Mouse (Mus musculus) retina, adult 2 months (tissue): Measurements from ENCODE around the gene Cyth3.

ENCODE experiments used
- DNase-seq: peaks from one replicate; pipeline ENCODE4 v3.0.0-alpha.2; 2012; ENCODE audit warnings: low read depth, low spot score

Gene Cyth3

DNA sequence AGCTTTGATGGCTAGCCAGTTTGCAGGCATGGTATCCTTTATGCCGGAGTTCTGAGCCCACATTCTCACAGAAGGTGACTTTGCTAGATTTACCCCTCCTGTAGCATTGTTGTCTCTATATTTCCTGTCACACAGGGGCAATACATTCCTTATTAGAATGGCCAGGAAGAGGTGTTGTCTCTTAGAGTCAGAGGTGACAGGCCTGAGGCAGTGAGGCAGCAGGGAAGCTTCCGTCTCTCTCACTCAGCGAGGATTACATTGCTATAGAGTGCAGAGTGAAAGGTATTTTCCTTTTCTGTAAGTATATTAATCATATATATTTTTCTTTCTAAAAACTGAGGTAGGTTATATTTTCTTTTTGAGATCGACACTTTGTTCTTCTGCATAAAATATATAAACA lies 11.6 kb downstream of the Cyth3 start:
- no peak for DNase-seq

- DNase-seq = no peak
Measured at GRCm38 (mm10) chr5:143634550-143635112, 12.4 kb downstream of the Cyth3 start.

GRCm38 (mm10) chr5:143635358-143635757 lies 13.1 kb downstream of the Cyth3 start:
- DNase-seq = no peak

DNA sequence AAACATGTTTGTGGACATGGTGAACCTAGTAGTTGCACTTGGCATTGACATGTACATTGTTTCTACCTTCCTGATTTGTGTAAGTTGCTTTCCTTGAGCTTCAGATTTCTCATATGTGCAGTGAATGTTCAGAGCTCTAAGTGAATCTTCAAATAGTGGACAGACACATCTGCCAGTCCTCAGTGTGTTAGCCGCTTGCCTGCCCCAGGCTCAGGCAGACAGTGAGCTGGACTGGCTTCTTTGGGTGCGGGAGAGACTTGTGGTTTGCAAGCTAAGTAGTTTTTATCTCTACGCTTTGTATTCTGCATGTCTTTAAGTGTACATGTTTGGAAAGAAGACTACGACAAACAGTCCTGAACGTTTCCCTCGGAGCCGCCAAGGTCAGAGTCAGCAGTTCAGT lies 13.9 kb downstream of the Cyth3 start:
- DNase-seq = no peak

- no peak for DNase-seq
Measured at GRCm38 (mm10) chr5:143637832-143638420, 15.7 kb downstream of the Cyth3 start.

DNA sequence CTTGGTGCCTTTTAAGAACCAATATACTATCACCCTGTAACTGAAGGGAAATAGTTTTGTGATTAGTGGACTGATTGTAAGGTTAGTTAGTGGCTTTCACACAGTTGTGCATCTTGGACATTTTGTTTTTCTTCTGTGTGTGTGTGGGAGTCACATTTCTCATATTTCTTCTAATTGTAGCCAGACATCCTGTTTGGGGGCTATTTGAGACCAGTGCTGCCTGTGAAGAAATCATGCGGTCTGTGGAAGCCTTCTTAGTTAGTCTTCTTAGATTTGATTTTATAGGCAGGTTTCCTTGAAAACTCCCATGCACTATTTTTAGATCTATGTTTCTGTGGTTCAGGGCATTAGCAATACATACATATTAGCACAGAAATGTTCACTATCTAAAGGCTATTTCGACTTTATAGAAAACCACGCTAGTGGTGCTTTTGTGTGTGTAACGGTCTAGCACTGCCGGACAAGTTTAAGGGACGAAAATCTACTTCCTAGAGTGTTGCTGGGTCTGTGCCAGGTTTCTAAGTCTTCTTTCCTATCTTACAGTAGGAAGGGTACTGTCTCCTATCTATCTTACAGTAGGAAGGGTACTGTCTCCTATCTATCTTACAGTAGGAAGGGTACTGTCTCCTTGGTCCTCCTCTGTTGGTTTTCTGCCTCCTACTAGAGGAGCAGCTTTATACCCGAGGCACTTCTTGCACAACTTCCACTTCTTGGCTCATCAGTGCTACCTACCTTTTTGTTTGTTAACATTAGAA lies 16.4 kb downstream of the Cyth3 start:
- no peak for DNase-seq

DNA sequence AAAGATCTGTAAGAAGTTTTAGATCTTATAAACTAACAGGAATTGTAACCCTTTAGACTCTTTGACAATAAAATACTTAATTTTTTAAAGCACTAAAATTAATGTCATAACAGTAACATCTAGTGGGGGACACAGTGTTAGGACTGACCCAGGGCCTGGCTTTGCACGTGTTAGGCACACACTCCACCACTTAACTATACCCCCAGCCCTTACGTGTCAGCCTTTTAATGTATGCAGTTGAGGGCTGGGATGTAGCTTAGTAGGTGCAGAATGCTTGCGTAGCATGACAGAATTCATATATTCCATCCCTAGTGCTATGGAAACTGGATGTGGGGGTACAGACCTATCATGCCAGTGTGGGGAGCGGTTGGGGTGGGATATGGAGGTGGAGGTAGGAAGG lies 17.1 kb downstream of the Cyth3 start:
- DNase-seq = no peak

GRCm38 (mm10) chr5:143639810-143640209 lies 17.6 kb downstream of the Cyth3 start:
- no peak for DNase-seq

GRCm38 (mm10) chr5:143641503-143641902 lies 19.3 kb downstream of the Cyth3 start:
- DNase-seq = no peak

GRCm38 (mm10) chr5:143642262-143642831 lies 20.1 kb downstream of the Cyth3 start:
- DNase-seq = no peak

DNA sequence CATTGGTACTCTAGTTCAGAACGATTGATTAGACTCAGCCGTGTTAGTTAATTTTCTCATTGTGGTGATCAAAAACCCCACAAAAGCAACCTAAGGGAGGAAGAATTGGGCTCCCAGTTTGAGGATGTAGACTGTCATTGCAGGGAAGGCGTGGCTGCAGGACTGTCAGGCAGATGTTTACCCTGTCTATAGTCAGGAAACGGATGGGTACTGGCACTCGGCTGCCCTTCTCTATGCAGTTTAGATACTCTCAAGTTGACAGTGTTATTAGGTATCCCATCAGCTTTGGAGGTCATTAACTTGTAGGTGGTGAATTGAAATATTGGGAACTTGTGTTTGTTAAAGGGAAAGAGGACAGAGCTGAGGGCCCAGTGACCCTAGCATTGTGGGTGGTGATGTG lies 23.7 kb downstream of the Cyth3 start:
- DNase-seq = no peak

DNA sequence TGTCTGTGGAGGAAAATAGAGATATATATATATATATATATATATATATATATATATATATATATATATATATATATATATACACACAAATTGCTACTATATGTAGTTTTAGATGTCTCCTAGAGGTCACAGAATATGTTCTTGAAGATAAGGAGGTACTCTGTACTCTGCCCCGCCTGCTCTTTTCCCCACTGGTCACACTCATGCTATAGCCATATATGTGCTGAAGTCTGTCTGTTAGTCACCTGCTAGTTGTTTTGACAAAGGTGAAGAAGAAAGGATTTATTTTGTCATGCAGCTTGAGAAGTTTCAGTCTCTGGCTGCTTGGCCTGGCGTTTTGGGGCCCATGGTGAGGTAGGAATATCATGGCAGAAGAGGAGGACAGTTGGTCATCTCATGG lies 25.2 kb downstream of the Cyth3 start:
- no peak for DNase-seq

GRCm38 (mm10) chr5:143648058-143648457 lies 25.8 kb downstream of the Cyth3 start:
- DNase-seq = no peak

GRCm38 (mm10) chr5:143649168-143649567 lies 26.9 kb downstream of the Cyth3 start:
- DNase-seq = no peak

- DNase-seq = no peak
Measured at GRCm38 (mm10) chr5:143651855-143652631, 29.8 kb downstream of the Cyth3 start.

DNA sequence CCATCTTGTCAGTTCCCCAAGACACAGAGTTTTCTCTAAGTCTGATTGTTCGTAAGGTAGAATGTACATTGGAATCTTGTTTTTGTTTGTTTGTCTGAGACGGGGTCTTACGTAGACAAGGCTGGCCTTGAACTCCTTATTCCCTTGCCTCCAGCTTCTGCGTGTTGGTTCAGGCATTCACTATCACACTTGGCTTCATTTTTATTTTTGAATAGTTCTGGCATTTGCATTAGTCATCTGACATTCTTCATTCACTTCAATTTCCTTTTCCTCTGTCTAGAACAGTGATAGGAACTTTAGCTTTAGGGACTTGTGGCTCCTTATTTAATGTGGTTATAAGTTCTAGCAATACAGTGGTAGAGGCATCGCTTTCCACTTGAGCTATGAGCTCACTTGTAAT lies 31.2 kb downstream of the Cyth3 start:
- no peak for DNase-seq

DNA sequence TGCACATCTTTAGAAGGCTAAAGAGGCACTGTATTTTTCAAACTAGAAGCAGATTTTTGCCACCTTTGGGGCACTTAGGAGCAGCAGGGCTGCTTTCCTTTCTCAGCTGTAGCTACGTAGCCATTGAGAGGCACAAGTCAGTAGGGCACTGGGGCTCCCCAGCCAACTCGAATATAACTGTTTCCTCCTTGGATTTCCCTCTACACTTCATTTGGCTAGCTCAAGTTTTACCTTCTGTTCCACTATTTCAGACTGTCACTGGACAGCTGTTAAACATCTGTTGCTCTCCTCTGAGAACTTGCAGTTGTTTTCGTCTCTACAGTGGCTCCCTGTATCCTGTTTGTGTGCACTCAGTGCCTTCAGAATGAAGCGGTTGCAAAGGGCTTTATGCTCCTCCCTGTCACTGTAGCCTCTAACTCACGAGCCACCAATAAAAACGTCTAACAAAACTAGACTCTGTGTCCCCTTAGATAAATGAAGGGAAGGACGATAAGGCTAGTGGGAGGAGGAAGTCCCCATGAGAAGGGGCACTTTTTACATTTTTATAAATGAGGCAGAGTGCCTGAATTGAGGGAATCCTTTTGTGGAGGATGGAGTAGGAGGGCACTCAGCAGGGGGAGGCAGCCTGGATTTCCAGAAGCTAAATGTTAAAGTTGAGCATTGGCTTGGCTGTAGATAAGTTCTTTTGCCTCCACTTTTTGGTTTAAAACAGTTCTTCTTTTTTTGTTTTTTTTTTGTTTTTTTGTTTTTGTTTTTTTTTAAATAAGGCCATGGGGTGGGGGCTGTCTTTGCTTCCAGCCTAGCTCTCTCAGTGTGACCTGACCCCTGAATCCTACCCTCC lies 32.6 kb downstream of the Cyth3 start:
- no peak for DNase-seq

DNA sequence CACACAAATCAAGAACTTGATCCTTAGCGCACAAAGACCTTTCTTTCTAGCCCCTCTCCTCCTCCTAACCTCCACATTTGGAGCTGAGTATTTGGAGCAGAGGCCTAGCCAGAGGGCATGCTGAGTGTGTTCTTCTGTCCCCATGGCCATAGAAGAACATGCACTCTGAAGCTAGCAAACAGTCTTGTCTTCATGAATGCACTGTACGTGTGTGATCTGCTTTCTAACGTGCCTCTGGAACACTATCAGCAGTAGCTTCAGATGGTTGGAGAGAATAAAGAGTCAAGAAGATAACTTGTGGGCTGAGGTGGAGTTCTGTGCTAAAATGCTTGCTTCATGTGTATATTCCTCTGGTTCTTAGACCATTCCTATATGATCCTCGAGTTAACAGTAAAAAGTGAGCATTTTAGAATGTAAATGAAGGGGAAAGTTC lies 33.3 kb downstream of the Cyth3 start:
- DNase-seq = no peak

DNA sequence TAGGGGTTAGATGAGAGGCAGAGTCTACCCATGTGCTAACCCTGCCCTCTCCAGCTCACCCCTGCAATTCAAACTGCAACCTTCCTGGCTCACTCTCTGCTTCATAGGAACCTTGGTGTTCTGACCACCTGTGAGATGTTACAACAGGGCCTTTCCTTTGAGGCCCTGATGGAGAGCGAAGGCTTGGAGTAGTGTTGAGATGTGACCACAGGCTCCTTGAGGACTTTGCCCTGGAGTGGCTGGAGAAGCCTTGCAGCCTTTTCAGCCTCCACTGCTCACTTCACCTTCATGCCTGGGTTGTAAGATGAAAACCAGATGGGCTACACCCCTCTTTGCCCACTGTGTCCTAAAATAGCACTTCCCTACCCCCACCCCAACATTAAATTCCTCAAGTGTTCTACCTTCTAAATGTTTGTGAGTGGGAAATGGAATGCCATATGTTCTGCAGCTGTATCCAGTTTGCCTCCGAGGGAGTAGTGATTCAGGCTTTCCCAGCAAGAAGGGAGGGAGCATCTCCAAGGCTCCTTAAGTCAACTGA lies 34.5 kb downstream of the Cyth3 start:
- DNase-seq = no peak

GRCm38 (mm10) chr5:143659021-143659523 lies 36.8 kb downstream of the Cyth3 start:
- no peak for DNase-seq
